Mouse (Mus musculus) lung, embryonic 16.5 days (tissue): ENCODE results near the gene Zfp507. TPM values are rescaled to one million over a fixed set of nuclear protein-coding genes. Genes with fewer than 3 reads are reported as not detected.

Experiments
- ATAC-seq: fragments of 200-750 bp; cut with Nextera tagmentation; 2 replicates; pipeline ENCODE4 v1.8.0; 2017; ENCODE audit warnings: low read depth, mild to moderate bottlenecking, moderate library complexity
- H3K27ac ChIP-seq: fragments of 300-500 bp; sonication (generic); 2 replicates; pipeline ENCODE4 v1.5.1; 2014; ENCODE audit warnings: mild to moderate bottlenecking, control low read depth, low read length
- H3K27me3 ChIP-seq: fragments of 300-500 bp; sonication (generic); 2 replicates; pipeline ENCODE4 v1.6.1; 2014; ENCODE audit warnings: low read depth, low read length, mixed read lengths; ENCODE audit not compliant: control insufficient read depth, insufficient read depth
- H3K36me3 ChIP-seq: fragments of 300-500 bp; sonication (generic); 2 replicates; pipeline ENCODE4 v1.6.1; 2014; ENCODE audit warnings: low read length; ENCODE audit not compliant: control insufficient read depth, insufficient read depth
- H3K4me1 ChIP-seq: fragments of 300-500 bp; sonication (generic); replicated peaks from 2 replicates; pipeline ENCODE4 v1.6.1; 2014; ENCODE audit warnings: low read length, mixed read lengths; ENCODE audit not compliant: control insufficient read depth, insufficient read depth
- H3K4me2 ChIP-seq: fragments of 300-500 bp; sonication (generic); 2 replicates; pipeline ENCODE4 v1.6.1; 2014; ENCODE audit warnings: low read depth, low read length, control low read depth
- H3K4me3 ChIP-seq: fragments of 300-500 bp; sonication (generic); 2 replicates; pipeline ENCODE4 v1.5.1; 2014; ENCODE audit warnings: mild to moderate bottlenecking, low read length, control low read depth
- H3K9ac ChIP-seq: fragments of 300-500 bp; sonication (generic); 2 replicates; pipeline ENCODE4 v1.6.1; 2014; ENCODE audit warnings: low read length, control low read depth
- H3K9me3 ChIP-seq: fragments of 300-500 bp; sonication (generic); 2 replicates; pipeline ENCODE4 v1.6.1; 2016; ENCODE audit warnings: low read length; ENCODE audit not compliant: control insufficient read depth
- WGBS: fragments of 180-500 bp; shearing (Covaris S2); extraction: QIAGEN DNeasy Blood & Tissue Kit; methylation state at CpG from one replicate; pipeline ENCODE4 v1.1.7; 2014; 5-methylcytosine and 5-hydroxymethylcytosine counted together
- polyA plus RNA-seq: library from polyadenylated mRNA; unstranded; fragments of >200 nt; fragmentation: Nextera tagmentation; extraction: Ambion mirVana; gene quantifications from 2 replicates; pipeline ENCODE4 v1.2.1, GENCODE M21; 2015

Zfp507 gene
- polyA plus RNA-seq, 1 experiment from 2014 or later = 15.8 TPM

GRCm38 (mm10) chr7:35746686-35747396 is 56.0 kb downstream of the Zfp507 start:
- peaks cover 11% of the 10 kb centered on the region for H3K36me3 ChIP-seq
- no peaks in the 10 kb centered on the region for H3K4me1 ChIP-seq
- no peak overlapping the region for H3K9ac ChIP-seq
- H3K4me2 ChIP-seq = no peak overlapping the region
- no peaks in the 10 kb centered on the region for H3K27me3 ChIP-seq
- H3K9me3 ChIP-seq = no peaks in the 10 kb centered on the region
- no peak for ATAC-seq
- WGBS = 83% methylated on average over 12 of the region's 12 CpGs
- H3K4me3 ChIP-seq = no peak overlapping the region
- H3K27ac ChIP-seq = no peak overlapping the region

- H3K4me2 ChIP-seq = no peak overlapping the region
- no peak overlapping the region for H3K4me3 ChIP-seq
- H3K27ac ChIP-seq = no peak overlapping the region
- no peak overlapping the region for H3K9ac ChIP-seq
- H3K27me3 ChIP-seq = no peaks in the 10 kb centered on the region
- peaks cover 11% of the 10 kb centered on the region for H3K36me3 ChIP-seq
- no peak for ATAC-seq
- WGBS = 57% methylated on average over 6 of the region's 6 CpGs
- H3K4me1 ChIP-seq = no peaks in the 10 kb centered on the region
- H3K9me3 ChIP-seq = no peaks in the 10 kb centered on the region
Observed at GRCm38 (mm10) chr7:35745281-35745702, 57.5 kb downstream of the Zfp507 start.

DNA sequence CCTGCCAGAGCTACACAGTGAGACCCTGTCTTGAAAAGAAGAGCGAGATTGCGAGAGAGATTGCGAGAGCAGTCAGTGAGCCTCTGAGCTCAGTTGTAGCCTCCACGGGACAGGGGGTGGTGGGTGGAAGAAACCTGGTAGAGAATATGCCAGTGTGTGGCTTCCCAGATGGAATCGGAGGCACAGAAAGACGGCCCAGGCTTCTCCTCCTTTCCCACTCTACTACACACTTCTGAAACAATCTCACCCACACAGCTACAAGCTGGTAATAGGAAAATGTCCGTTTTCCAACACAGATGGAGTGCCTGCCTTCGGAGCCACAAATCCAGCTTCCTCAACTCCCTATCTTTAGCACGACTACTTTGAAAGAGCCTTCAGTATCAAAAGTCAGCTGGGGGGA is 58.0 kb downstream of the Zfp507 start:
- H3K4me1 ChIP-seq = no peaks in the 10 kb centered on the region
- H3K4me2 ChIP-seq = no peak overlapping the region
- no peak overlapping the region for H3K4me3 ChIP-seq
- no peak overlapping the region for H3K9ac ChIP-seq
- H3K9me3 ChIP-seq = no peaks in the 10 kb centered on the region
- ATAC-seq = no peak
- WGBS = 87% methylated on average over 9 of the region's 9 CpGs
- peaks cover 13% of the 10 kb centered on the region for H3K36me3 ChIP-seq
- no peaks in the 10 kb centered on the region for H3K27me3 ChIP-seq
- no peak overlapping the region for H3K27ac ChIP-seq

DNA sequence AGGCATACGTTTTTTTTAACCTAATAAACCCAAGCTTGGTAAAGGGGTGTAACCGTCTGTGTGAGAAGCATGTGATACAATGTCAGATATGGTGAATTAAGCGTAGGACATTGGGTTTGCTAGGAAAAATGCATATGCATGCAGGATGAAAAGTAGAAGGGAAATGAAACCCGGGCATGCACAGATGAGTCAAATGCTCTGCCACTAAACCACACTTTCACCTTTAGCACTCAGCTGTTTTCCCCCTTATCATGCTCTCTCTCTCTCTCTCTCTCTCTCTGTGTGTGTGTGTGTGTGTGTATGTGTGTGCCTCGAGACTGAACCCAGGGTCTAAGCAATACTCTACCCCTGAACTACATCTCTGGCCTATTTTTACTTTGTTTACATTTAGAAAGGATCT is 60.5 kb downstream of the Zfp507 start:
- Histone ChIP-seq H3K27me3 (no peaks in the 10 kb centered on the region), H3K9ac (no peak overlapping the region), H3K9me3 (peaks cover 3% of the 10 kb centered on the region), H3K4me3 (no peak overlapping the region), H3K36me3 (peaks cover 14% of the 10 kb centered on the region), H3K4me2 (no peak overlapping the region), H3K4me1 (no peaks in the 10 kb centered on the region), H3K27ac (no peak overlapping the region)
- no peak for ATAC-seq
- WGBS = 55% methylated on average over 5 of the region's 5 CpGs

DNA sequence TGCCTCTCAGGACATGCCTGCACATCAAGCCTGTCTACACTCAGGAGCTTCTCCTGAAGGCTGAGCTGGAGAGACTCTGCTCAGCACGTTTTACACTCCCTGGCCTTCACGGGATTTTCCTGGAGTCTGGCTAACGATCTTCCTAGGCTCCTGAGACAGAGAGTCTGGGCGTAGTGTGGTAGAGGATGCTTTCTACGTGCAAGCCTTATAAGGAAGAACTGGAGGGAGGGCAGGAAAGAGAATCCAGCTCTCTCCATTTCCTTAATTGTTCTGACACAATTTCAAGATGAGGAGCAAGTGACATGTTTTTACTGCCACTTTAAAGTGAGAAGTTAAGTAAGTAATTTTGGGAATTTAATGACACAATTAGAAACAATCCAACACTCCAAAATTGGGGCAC is 60.9 kb downstream of the Zfp507 start:
- Histone ChIP-seq H3K4me2 (no peak overlapping the region), H3K36me3 (peaks cover 14% of the 10 kb centered on the region), H3K9me3 (peaks cover 3% of the 10 kb centered on the region), H3K27me3 (no peaks in the 10 kb centered on the region), H3K4me1 (no peaks in the 10 kb centered on the region), H3K27ac (no peak overlapping the region), H3K4me3 (no peak overlapping the region), H3K9ac (no peak overlapping the region)
- WGBS = 62% methylated on average over 5 of the region's 5 CpGs
- no peak for ATAC-seq

DNA sequence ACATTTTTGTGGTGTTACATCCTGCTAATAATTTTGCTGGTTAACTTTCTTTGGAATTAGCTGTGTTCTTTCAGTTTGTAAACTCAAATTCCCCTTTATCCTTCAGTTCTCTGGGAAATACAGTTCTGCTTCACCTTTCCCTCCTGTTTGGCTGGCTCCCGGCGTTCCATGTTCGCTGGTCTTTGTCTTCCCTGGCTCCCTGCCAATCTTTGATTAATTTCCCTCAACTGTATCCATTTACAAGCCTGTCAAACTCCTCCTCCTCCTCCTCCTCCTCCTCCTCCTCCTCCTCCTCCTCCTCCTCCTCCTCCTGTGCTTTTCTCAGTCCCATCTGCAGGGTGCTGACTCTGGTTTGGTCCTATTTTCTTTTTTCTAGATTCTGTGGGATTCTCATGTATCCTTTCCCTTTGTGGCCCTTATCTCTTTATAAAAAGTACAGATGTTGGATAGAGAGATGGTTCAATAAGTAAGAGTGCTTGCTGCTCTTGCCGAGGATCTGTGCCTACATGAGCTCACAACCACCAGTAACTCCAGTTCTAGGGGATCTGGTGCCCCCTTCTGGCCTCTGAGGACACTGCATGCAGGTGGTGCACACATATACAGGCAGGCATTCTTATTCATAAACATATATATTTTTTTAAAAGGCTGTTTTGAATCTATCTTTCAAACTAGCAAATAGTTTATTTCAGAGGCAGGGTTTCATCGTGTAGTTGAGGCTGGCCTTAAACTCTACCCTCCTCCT is 62.1 kb downstream of the Zfp507 start:
- H3K9me3 ChIP-seq = peaks cover 3% of the 10 kb centered on the region
- no peak overlapping the region for H3K4me3 ChIP-seq
- H3K9ac ChIP-seq = no peak overlapping the region
- no peaks in the 10 kb centered on the region for H3K27me3 ChIP-seq
- no peak overlapping the region for H3K27ac ChIP-seq
- 58% methylated on average over 5 of the region's 5 CpGs for WGBS
- H3K4me1 ChIP-seq = no peaks in the 10 kb centered on the region
- peaks cover 14% of the 10 kb centered on the region for H3K36me3 ChIP-seq
- ATAC-seq = no peak
- H3K4me2 ChIP-seq = no peak overlapping the region

DNA sequence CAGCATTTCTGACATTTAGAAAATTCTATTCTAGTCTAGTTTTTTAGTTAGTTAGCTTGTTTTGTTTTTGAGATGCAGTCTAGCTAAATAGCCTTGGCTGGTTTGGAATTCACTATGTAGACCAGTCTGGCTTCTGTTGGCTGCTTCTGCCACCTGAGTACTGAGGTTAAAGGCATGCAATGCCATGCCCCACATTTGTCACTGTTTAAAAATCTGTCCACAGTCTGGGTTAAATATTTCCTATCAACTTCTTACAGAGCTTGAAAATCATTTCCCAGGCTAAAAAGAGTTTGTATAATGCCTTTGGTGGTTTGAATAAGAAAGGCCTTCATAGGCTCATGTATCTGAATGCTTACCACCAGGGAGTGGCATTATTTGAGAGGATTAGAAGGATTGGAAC is 63.9 kb downstream of the Zfp507 start:
- Histone ChIP-seq H3K4me3 (no peak overlapping the region), H3K27me3 (no peaks in the 10 kb centered on the region), H3K9me3 (peaks cover 3% of the 10 kb centered on the region), H3K4me1 (no peaks in the 10 kb centered on the region), H3K4me2 (no peak overlapping the region), H3K36me3 (peaks cover 14% of the 10 kb centered on the region), H3K9ac (no peak overlapping the region), H3K27ac (no peak overlapping the region)
- ATAC-seq = no peak

GRCm38 (mm10) chr7:35733313-35734050 is 69.3 kb downstream of the Zfp507 start:
- 64% methylated on average over 14 of the region's 14 CpGs for WGBS
- H3K9ac ChIP-seq = no peak overlapping the region
- peaks cover 3% of the 10 kb centered on the region for H3K9me3 ChIP-seq
- no peaks in the 10 kb centered on the region for H3K27me3 ChIP-seq
- no peak overlapping the region for H3K4me2 ChIP-seq
- no peak for ATAC-seq
- H3K4me3 ChIP-seq = no peak overlapping the region
- peaks cover 12% of the 10 kb centered on the region for H3K36me3 ChIP-seq
- H3K27ac ChIP-seq = no peak overlapping the region
- H3K4me1 ChIP-seq = no peaks in the 10 kb centered on the region

- Histone ChIP-seq H3K27ac (no peak overlapping the region), H3K9ac (no peak overlapping the region), H3K4me1 (no peaks in the 10 kb centered on the region), H3K4me3 (no peak overlapping the region), H3K27me3 (no peaks in the 10 kb centered on the region), H3K4me2 (no peak overlapping the region), H3K36me3 (peaks cover 9% of the 10 kb centered on the region; the same call in 1 of the 2 replicates), H3K9me3 (peaks cover 2% of the 10 kb centered on the region)
- no peak for ATAC-seq
- 85% methylated on average over 10 of the region's 10 CpGs for WGBS
Observed at GRCm38 (mm10) chr7:35732585-35733059, 70.2 kb downstream of the Zfp507 start.
